Mouse (Mus musculus) thymus, postnatal 25 days (tissue): Measurements from ENCODE around the gene Lgals3.

Experiments
- DNase-seq: peaks from one replicate; pipeline ENCODE4 v3.0.0; 2022

Lgals3 gene

GRCm38 (mm10) chr14:47370790-47371189 lies 3.2 kb downstream of the Lgals3 start:
- DNase-seq: no peak

- no peak for DNase-seq
Observed at GRCm38 (mm10) chr14:47371689-47372088, 4.1 kb downstream of the Lgals3 start.

GRCm38 (mm10) chr14:47373728-47374678 lies 6.5 kb downstream of the Lgals3 start:
- no peak for DNase-seq

- no peak for DNase-seq
Observed at GRCm38 (mm10) chr14:47376526-47376925, 9.0 kb downstream of the Lgals3 start.

- DNase-seq: no peak
Observed at GRCm38 (mm10) chr14:47378336-47378735, 10.8 kb downstream of the Lgals3 start.

GRCm38 (mm10) chr14:47383911-47384310 lies 16.4 kb downstream of the Lgals3 start:
- DNase-seq: no peak

GRCm38 (mm10) chr14:47384653-47385052 lies 17.1 kb downstream of the Lgals3 start:
- no peak for DNase-seq

GRCm38 (mm10) chr14:47386125-47386524 lies 18.6 kb downstream of the Lgals3 start:
- no peak for DNase-seq

GRCm38 (mm10) chr14:47393354-47394094 lies 26.0 kb downstream of the Lgals3 start:
- DNase-seq: no peak

GRCm38 (mm10) chr14:47395007-47395406 lies 27.5 kb downstream of the Lgals3 start:
- DNase-seq: peak; percentile 28

GRCm38 (mm10) chr14:47395462-47396026 lies 28.0 kb downstream of the Lgals3 start:
- peak; percentile 65 for DNase-seq

- peak; percentile 34 for DNase-seq
Observed at GRCm38 (mm10) chr14:47396165-47396652, 28.7 kb downstream of the Lgals3 start.

GRCm38 (mm10) chr14:47402735-47403134 lies 35.2 kb downstream of the Lgals3 start:
- DNase-seq: no peak

- DNase-seq: no peak
Observed at GRCm38 (mm10) chr14:47406000-47406399, 38.4 kb downstream of the Lgals3 start.

- DNase-seq: no peak
Observed at GRCm38 (mm10) chr14:47417346-47417745, 49.8 kb downstream of the Lgals3 start.

GRCm38 (mm10) chr14:47417775-47418665 lies 50.5 kb downstream of the Lgals3 start, which contains the start of gene Dlgap5:
Gene Dlgap5 (minus strand): TSS chr14:47418407.
- DNase-seq: peak; percentile 94

- no peak for DNase-seq
Observed at GRCm38 (mm10) chr14:47418666-47418991, 51.1 kb downstream of the Lgals3 start.

- DNase-seq: no peak
Observed at GRCm38 (mm10) chr14:47419034-47419625, 51.6 kb downstream of the Lgals3 start.

GRCm38 (mm10) chr14:47419723-47420276 lies 52.2 kb downstream of the Lgals3 start:
- no peak for DNase-seq

GRCm38 (mm10) chr14:47421606-47422005 lies 54.1 kb downstream of the Lgals3 start:
- no peak for DNase-seq

- no peak for DNase-seq
Observed at GRCm38 (mm10) chr14:47422466-47422865, 54.9 kb downstream of the Lgals3 start.

GRCm38 (mm10) chr14:47432987-47433386 lies 65.4 kb downstream of the Lgals3 start:
- DNase-seq: no peak
